Mouse (Mus musculus) intestine, postnatal 0 days (tissue): ENCODE results near the gene Lrfn3. TPM values are rescaled to one million over a fixed set of nuclear protein-coding genes. Genes with fewer than 3 reads are reported as not detected.
A peak's percentile ranks its signal among the peaks of the same experiment; 100 is the strongest.

Experiments
- ATAC-seq: fragments of 200-750 bp; cut with Nextera tagmentation; 2 replicates; pipeline ENCODE4 v1.8.0; 2017; ENCODE audit warnings: mild to moderate bottlenecking, moderate TSS enrichment, moderate library complexity
- H3K27ac ChIP-seq: fragments of 300-500 bp; sonication (generic); 2 replicates; pipeline ENCODE4 v1.5.1; 2014; ENCODE audit warnings: mild to moderate bottlenecking, low read depth, low read length, moderate library complexity
- H3K27me3 ChIP-seq: fragments of 300-500 bp; sonication (generic); replicated peaks from 2 replicates; pipeline ENCODE4 v1.6.1; 2014; ENCODE audit warnings: low read length, mixed read lengths; ENCODE audit not compliant: control insufficient read depth, insufficient read depth
- H3K36me3 ChIP-seq: fragments of 300-500 bp; sonication (generic); 2 replicates; pipeline ENCODE4 v1.6.1; 2014; ENCODE audit warnings: mild to moderate bottlenecking, moderate library complexity; ENCODE audit not compliant: control insufficient read depth, insufficient read depth
- H3K4me1 ChIP-seq: fragments of 300-500 bp; sonication (generic); replicated peaks from 2 replicates; pipeline ENCODE4 v1.6.1; 2014; ENCODE audit warnings: antibody characterized with exemption, low read length, mixed read lengths; ENCODE audit not compliant: control insufficient read depth, insufficient read depth
- H3K4me2 ChIP-seq: fragments of 300-500 bp; sonication (generic); replicated peaks from 2 replicates; pipeline ENCODE4 v1.6.1; 2014; ENCODE audit warnings: low read depth, mild to moderate bottlenecking, moderate library complexity
- H3K4me3 ChIP-seq: fragments of 300-500 bp; sonication (generic); 2 replicates; pipeline ENCODE4 v1.5.1; 2014; ENCODE audit warnings: low read depth, low read length
- H3K9ac ChIP-seq: fragments of 300-500 bp; sonication (generic); 2 replicates; pipeline ENCODE4 v1.6.1; 2014; ENCODE audit warnings: mild to moderate bottlenecking, low read depth, low read length
- H3K9me3 ChIP-seq: fragments of 300-500 bp; sonication (generic); 2 replicates; pipeline ENCODE4 v1.6.1; 2016; ENCODE audit warnings: mixed run types; ENCODE audit not compliant: control insufficient read depth
- CTCF ChIP-seq: sonication (generic); IDR thresholded peaks from 2 replicates; pipeline ENCODE4 v1.5.1; 2016; ENCODE audit warnings: low read depth, mild to moderate bottlenecking, control low read depth, antibody characterized with exemption, moderate library complexity
- WGBS: fragments of 180-500 bp; shearing (Covaris S2); extraction: QIAGEN DNeasy Blood & Tissue Kit; methylation state at CpG from one replicate; pipeline ENCODE4 v1.1.7; 2014; 5-methylcytosine and 5-hydroxymethylcytosine counted together
- polyA plus RNA-seq: library from polyadenylated mRNA; unstranded; fragments of >200 nt; fragmentation: Nextera tagmentation; extraction: Ambion mirVana; gene quantifications from 2 replicates; pipeline ENCODE4 v1.2.1, GENCODE M21; 2015

Lrfn3 gene
- polyA plus RNA-seq = 1.1 and 1.8 TPM in 2 replicates

DNA sequence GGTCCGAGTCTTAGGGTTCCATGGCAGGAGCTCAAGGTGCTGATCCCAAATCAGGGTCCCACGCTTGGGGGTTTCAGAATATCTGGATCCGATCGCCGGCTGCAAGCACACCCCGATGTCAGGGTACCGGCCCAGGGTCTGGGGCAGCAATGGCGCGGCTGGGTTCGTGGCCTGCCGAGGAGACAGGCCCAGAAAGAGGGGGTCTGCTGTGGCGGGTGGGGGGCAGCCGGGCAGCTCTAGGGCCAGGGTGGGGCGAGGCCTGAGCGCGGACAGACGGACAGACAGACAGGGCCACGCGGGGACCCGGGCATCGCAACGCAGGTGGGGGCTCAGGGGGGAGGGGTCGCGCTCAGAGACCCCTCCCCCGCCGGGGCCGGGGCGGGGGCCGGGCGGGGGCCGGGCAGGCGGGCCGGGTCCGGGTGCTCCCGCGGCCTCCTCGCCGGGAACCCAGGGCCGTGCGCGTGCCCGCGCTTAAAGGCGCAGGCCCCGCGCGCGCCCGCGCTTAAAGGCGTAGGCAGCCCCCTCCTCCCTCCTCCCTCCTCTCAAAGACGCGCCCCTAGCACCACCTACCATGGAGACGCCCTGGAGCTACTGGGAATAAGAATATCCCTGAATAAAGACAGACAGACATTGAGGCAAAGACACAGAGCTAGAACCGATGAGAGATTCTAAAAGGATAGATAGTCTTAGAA, at the start of gene Lrfn3:
Gene Lrfn3 (minus strand): TSS at position 121 of the 692 bp plus-strand sequence.
- H3K9me3 ChIP-seq = no peaks in the 10 kb centered on the region
- WGBS = 3% methylated on average over 46 of the region's 55 CpGs
- TF ChIP-seq CTCF = no peak
- no peak within 1 kb of the TSS for H3K27ac ChIP-seq
- peak within 1 kb of the TSS; percentile 67 for H3K9ac ChIP-seq
- 0 out of 2 replicates have a peak, but pooled peaks cover 5% of the 10 kb centered on the region for H3K27me3 ChIP-seq
- 0 out of 2 replicates have a peak, but pooled peaks cover 9% of the 10 kb centered on the region for H3K4me1 ChIP-seq
- no peak for ATAC-seq
- peak within 1 kb of the TSS; percentile 67 for H3K4me3 ChIP-seq
- no peaks in the 10 kb centered on the region; the same call in 1 of the 2 replicates for H3K36me3 ChIP-seq
- peak within 1 kb of the TSS; percentile 88 for H3K4me2 ChIP-seq

DNA sequence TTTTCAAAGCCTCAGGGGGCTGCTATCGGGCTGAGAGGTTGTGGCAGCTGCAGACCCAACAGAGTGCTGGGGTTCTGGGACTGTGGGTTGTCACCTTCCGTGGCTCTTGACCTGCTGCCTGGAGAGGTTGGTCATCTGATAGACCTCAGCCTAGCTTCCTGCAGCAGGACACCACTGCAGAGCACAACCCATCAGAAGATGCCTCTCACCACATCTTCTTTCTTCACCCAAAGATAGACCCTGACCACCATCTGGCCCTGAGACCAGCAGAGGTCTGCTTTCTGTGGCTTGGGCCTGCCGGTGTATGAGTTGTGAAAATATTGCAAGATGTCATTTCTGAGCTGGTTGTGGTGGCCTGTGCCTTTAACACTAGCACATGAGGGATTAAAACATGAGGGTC, 48.5 kb upstream of the Lrfn3 start:
- WGBS = 83% methylated on average over 3 of the region's 3 CpGs
- H3K9me3 ChIP-seq = no peaks in the 10 kb centered on the region
- no peak for ATAC-seq
- H3K27ac ChIP-seq = no peak overlapping the region
- H3K36me3 ChIP-seq = no peaks in the 10 kb centered on the region
- H3K4me1 ChIP-seq = no peaks in the 10 kb centered on the region
- H3K9ac ChIP-seq = no peak overlapping the region
- no peak overlapping the region for H3K4me3 ChIP-seq
- H3K27me3 ChIP-seq = no peaks in the 10 kb centered on the region
- TF ChIP-seq CTCF = no peak
- H3K4me2 ChIP-seq = no peak overlapping the region

DNA sequence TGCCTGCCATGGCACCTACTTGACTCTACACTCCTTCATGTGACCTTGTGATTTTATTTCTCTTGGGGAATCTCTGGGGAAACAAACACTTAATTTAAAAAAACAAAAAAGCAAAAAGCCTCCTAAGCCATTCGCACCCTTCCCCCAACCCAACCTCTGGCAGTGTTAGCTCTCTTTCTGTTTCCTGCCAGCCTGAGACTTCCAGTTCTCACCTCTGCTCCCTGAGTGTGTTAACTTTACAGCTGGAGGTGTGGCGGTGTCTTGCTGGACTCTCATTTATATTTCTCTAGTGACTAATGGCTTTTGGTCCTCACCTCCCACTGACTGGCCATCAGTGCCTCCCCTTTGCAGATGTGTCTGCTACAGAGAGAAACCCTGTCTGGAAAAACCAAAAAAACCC, 47.2 kb upstream of the Lrfn3 start:
- TF ChIP-seq CTCF = no peak
- WGBS = 37% methylated on average over 2 of the region's 2 CpGs
- no peaks in the 10 kb centered on the region for H3K27me3 ChIP-seq
- H3K4me1 ChIP-seq = no peaks in the 10 kb centered on the region
- no peak overlapping the region for H3K4me3 ChIP-seq
- H3K36me3 ChIP-seq = no peaks in the 10 kb centered on the region
- no peaks in the 10 kb centered on the region for H3K9me3 ChIP-seq
- ATAC-seq = no peak
- H3K27ac ChIP-seq = no peak overlapping the region
- H3K4me2 ChIP-seq = no peak overlapping the region
- no peak overlapping the region for H3K9ac ChIP-seq

DNA sequence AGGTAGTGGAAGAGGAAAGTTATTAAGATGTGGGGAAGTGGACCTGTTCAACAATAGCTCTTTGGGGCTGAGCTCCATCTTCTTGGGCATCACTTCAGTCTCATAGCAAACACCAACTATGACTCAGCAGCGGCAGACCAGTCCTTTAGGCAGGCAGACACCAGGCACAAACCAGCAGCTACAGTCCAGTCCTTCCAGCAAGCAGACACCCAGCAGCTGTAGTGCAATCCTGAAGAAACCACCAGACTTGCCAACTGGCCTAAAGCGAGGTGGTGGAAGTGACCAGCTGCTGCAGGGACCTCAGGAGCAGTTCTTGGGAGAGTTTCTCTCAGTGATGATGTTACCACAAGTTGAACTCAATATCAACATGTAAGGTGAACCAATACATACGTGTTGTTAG, 46.1 kb upstream of the Lrfn3 start:
- 86% methylated on average over 3 of the region's 3 CpGs for WGBS
- no peak for TF ChIP-seq CTCF

GRCm38 (mm10) chr7:30402343-30402742, 39.8 kb upstream of the Lrfn3 start:
- 73% methylated on average over 4 of the region's 4 CpGs for WGBS
- no peak overlapping the region for H3K4me2 ChIP-seq
- H3K4me1 ChIP-seq = no peaks in the 10 kb centered on the region
- no peaks in the 10 kb centered on the region for H3K36me3 ChIP-seq
- H3K9me3 ChIP-seq = no peaks in the 10 kb centered on the region
- ATAC-seq = no peak
- H3K27me3 ChIP-seq = no peaks in the 10 kb centered on the region
- no peak overlapping the region for H3K9ac ChIP-seq
- no peak for TF ChIP-seq CTCF
- H3K4me3 ChIP-seq = no peak overlapping the region
- no peak overlapping the region for H3K27ac ChIP-seq

More for the DNA sequence above, 46.1 kb upstream of the Lrfn3 start:
- ATAC-seq = no peak
- Histone ChIP-seq H3K4me1 (no peaks in the 10 kb centered on the region), H3K36me3 (no peaks in the 10 kb centered on the region), H3K9me3 (no peaks in the 10 kb centered on the region), H3K27me3 (no peaks in the 10 kb centered on the region), H3K9ac (no peak overlapping the region), H3K27ac (no peak overlapping the region), H3K4me3 (no peak overlapping the region), H3K4me2 (no peak overlapping the region)

DNA sequence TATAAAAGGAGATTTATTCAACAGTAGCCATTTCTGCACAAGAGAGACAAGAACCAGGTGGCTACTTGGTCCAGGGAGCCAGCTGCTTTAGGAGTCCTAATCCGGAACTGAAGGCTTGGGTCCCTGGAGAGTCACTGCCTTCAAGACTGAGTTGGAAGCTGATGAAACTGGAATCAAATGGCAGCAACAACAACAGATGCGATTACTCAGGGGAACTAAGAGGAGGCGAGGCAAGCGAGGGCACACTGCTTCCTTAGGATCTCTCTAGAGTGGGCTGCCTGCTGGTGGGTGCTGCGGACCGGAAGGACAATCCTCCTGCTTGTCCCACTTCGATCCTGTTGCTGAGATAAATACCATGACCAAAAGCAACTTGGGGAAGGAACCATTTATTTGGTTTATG, 37.1 kb upstream of the Lrfn3 start:
- WGBS = 55% methylated on average over 7 of the region's 7 CpGs
- no peaks in the 10 kb centered on the region for H3K36me3 ChIP-seq
- no peak overlapping the region for H3K27ac ChIP-seq
- no peaks in the 10 kb centered on the region for H3K9me3 ChIP-seq
- no peak for ATAC-seq
- TF ChIP-seq CTCF = no peak
- H3K4me2 ChIP-seq = no peak overlapping the region
- no peak overlapping the region for H3K4me3 ChIP-seq
- no peaks in the 10 kb centered on the region for H3K27me3 ChIP-seq
- no peak overlapping the region for H3K9ac ChIP-seq
- H3K4me1 ChIP-seq = no peaks in the 10 kb centered on the region
